Mouse (Mus musculus): ENCODE results near the gene Adamts15. TPM values are rescaled to one million over a fixed set of nuclear protein-coding genes. Genes with fewer than 3 reads are reported as not detected.

Adamts15 gene
- total and polyA plus RNA-seq, 2 experiments: 0.35 to 0.37 TPM

- Histone ChIP-seq H3K36me3 (ENCODE audit: control insufficient read depth, insufficient read depth, low read length) (no peaks in the 10 kb centered on the region), H3K27me3 (ENCODE audit: control insufficient read depth, insufficient read depth, low read length) (no peaks in the 10 kb centered on the region), H3K4me3 (ENCODE audit: insufficient read depth, low read depth, low read length) (no peak overlapping the region), H3K27ac (replicated peaks; ENCODE audit: insufficient read depth, low read depth, low read length) (no peak overlapping the region), H3K9ac (ENCODE audit: low read depth, low read length) (no peak overlapping the region), H3K79me2 (ENCODE audit: control insufficient read depth, insufficient read depth, low read length) (no peaks in the 10 kb centered on the region), H3K4me1 (ENCODE audit: control insufficient read depth, insufficient read depth, low read length) (no peaks in the 10 kb centered on the region)
- WGBS: 88% methylated on average over 4 of the region's 4 CpGs
- DNase-seq (ENCODE audit: extremely low read depth, low read depth, low spot score): peak; percentile 20
- no peak for TF ChIP-seq POLR2A (IDR thresholded peaks at IDR 0.05; ENCODE audit: extremely low read depth, insufficient read depth, low read length)
- no peak for TF ChIP-seq CTCF (IDR thresholded peaks at IDR 0.05; ENCODE audit: low read depth, low read length)
Observed at GRCm38 (mm10) chr9:30963780-30964179, 41.5 kb upstream of the Adamts15 start.

GRCm38 (mm10) chr9:30955246-30955645 is 33.0 kb upstream of the Adamts15 start:
- H3K36me3 ChIP-seq (ENCODE audit: control insufficient read depth, insufficient read depth, low read length): no peaks in the 10 kb centered on the region
- H3K27me3 ChIP-seq (ENCODE audit: control insufficient read depth, insufficient read depth, low read length): no peaks in the 10 kb centered on the region
- no peak for DNase-seq (ENCODE audit: extremely low read depth, low read depth, low spot score)
- TF ChIP-seq CTCF (IDR thresholded peaks at IDR 0.05; ENCODE audit: low read depth, low read length) (no peak), POLR2A (IDR thresholded peaks at IDR 0.05; ENCODE audit: extremely low read depth, insufficient read depth, low read length) (no peak)
- H3K9ac ChIP-seq (ENCODE audit: low read depth, low read length): no peak overlapping the region
- H3K79me2 ChIP-seq (ENCODE audit: control insufficient read depth, insufficient read depth, low read length): no peaks in the 10 kb centered on the region
- no peak overlapping the region for H3K4me3 ChIP-seq (ENCODE audit: insufficient read depth, low read depth, low read length)
- H3K4me1 ChIP-seq (ENCODE audit: control insufficient read depth, insufficient read depth, low read length): no peaks in the 10 kb centered on the region
- no peak overlapping the region for H3K27ac ChIP-seq (replicated peaks; ENCODE audit: insufficient read depth, low read depth, low read length)
- 83% methylated on average over 9 of the region's 9 CpGs for WGBS

- 56% methylated on average over 8 of the region's 8 CpGs for WGBS
- peak; percentile 33 for DNase-seq (ENCODE audit: extremely low read depth, low read depth, low spot score)
Observed at GRCm38 (mm10) chr9:30953287-30953686, 31.0 kb upstream of the Adamts15 start.

GRCm38 (mm10) chr9:30951461-30951860 is 29.2 kb upstream of the Adamts15 start:
- H3K79me2 ChIP-seq (ENCODE audit: control insufficient read depth, insufficient read depth, low read length): no peaks in the 10 kb centered on the region
- 79% methylated on average over 5 of the region's 5 CpGs for WGBS
- H3K36me3 ChIP-seq (ENCODE audit: control insufficient read depth, insufficient read depth, low read length): no peaks in the 10 kb centered on the region
- no peak for DNase-seq (ENCODE audit: extremely low read depth, low read depth, low spot score)
- no peak overlapping the region for H3K4me3 ChIP-seq (ENCODE audit: insufficient read depth, low read depth, low read length)
- H3K9ac ChIP-seq (ENCODE audit: low read depth, low read length): no peak overlapping the region
- no peaks in the 10 kb centered on the region for H3K27me3 ChIP-seq (ENCODE audit: control insufficient read depth, insufficient read depth, low read length)
- no peaks in the 10 kb centered on the region for H3K4me1 ChIP-seq (ENCODE audit: control insufficient read depth, insufficient read depth, low read length)
- TF ChIP-seq POLR2A (IDR thresholded peaks at IDR 0.05; ENCODE audit: extremely low read depth, insufficient read depth, low read length) (no peak), CTCF (IDR thresholded peaks at IDR 0.05; ENCODE audit: low read depth, low read length) (no peak)
- H3K27ac ChIP-seq (replicated peaks; ENCODE audit: insufficient read depth, low read depth, low read length): no peak overlapping the region

More at GRCm38 (mm10) chr9:30953287-30953686, 31.0 kb upstream of the Adamts15 start:
- Histone ChIP-seq H3K4me3 (ENCODE audit: insufficient read depth, low read depth, low read length) (no peak overlapping the region), H3K27me3 (ENCODE audit: control insufficient read depth, insufficient read depth, low read length) (no peaks in the 10 kb centered on the region), H3K79me2 (ENCODE audit: control insufficient read depth, insufficient read depth, low read length) (no peaks in the 10 kb centered on the region), H3K4me1 (ENCODE audit: control insufficient read depth, insufficient read depth, low read length) (no peaks in the 10 kb centered on the region), H3K9ac (ENCODE audit: low read depth, low read length) (no peak overlapping the region), H3K27ac (replicated peaks; ENCODE audit: insufficient read depth, low read depth, low read length) (no peak overlapping the region), H3K36me3 (ENCODE audit: control insufficient read depth, insufficient read depth, low read length) (no peaks in the 10 kb centered on the region)
- peak; percentile 75 for TF ChIP-seq CTCF (IDR thresholded peaks at IDR 0.05; ENCODE audit: low read depth, low read length)
- TF ChIP-seq POLR2A (IDR thresholded peaks at IDR 0.05; ENCODE audit: extremely low read depth, insufficient read depth, low read length): no peak

- Histone ChIP-seq H3K4me1 (ENCODE audit: control insufficient read depth, insufficient read depth, low read length) (no peaks in the 10 kb centered on the region), H3K27me3 (ENCODE audit: control insufficient read depth, insufficient read depth, low read length) (no peaks in the 10 kb centered on the region), H3K79me2 (ENCODE audit: control insufficient read depth, insufficient read depth, low read length) (no peaks in the 10 kb centered on the region), H3K27ac (replicated peaks; ENCODE audit: insufficient read depth, low read depth, low read length) (no peak overlapping the region), H3K4me3 (ENCODE audit: insufficient read depth, low read depth, low read length) (no peak overlapping the region), H3K9ac (ENCODE audit: low read depth, low read length) (no peak overlapping the region), H3K36me3 (ENCODE audit: control insufficient read depth, insufficient read depth, low read length) (no peaks in the 10 kb centered on the region)
- no peak for DNase-seq (ENCODE audit: extremely low read depth, low read depth, low spot score)
- TF ChIP-seq POLR2A (IDR thresholded peaks at IDR 0.05; ENCODE audit: extremely low read depth, insufficient read depth, low read length) (no peak), CTCF (IDR thresholded peaks at IDR 0.05; ENCODE audit: low read depth, low read length) (no peak)
- WGBS: 72% methylated on average over 4 of the region's 4 CpGs
Observed at GRCm38 (mm10) chr9:30950592-30950991, 28.3 kb upstream of the Adamts15 start.

- Histone ChIP-seq H3K4me1 (ENCODE audit: control insufficient read depth, insufficient read depth, low read length) (no peaks in the 10 kb centered on the region), H3K4me3 (ENCODE audit: insufficient read depth, low read depth, low read length) (no peak overlapping the region), H3K27ac (replicated peaks; ENCODE audit: insufficient read depth, low read depth, low read length) (no peak overlapping the region), H3K9ac (ENCODE audit: low read depth, low read length) (no peak overlapping the region), H3K36me3 (ENCODE audit: control insufficient read depth, insufficient read depth, low read length) (no peaks in the 10 kb centered on the region), H3K79me2 (ENCODE audit: control insufficient read depth, insufficient read depth, low read length) (no peaks in the 10 kb centered on the region), H3K27me3 (ENCODE audit: control insufficient read depth, insufficient read depth, low read length) (no peaks in the 10 kb centered on the region)
- DNase-seq (ENCODE audit: extremely low read depth, low read depth, low spot score): no peak
- WGBS: 76% methylated on average over 4 of the region's 4 CpGs
- TF ChIP-seq POLR2A (IDR thresholded peaks at IDR 0.05; ENCODE audit: extremely low read depth, insufficient read depth, low read length) (no peak), CTCF (IDR thresholded peaks at IDR 0.05; ENCODE audit: low read depth, low read length) (no peak)
Observed at GRCm38 (mm10) chr9:30949971-30950370, 27.7 kb upstream of the Adamts15 start.
